Mouse (Mus musculus): ENCODE results near the gene Fam69a. TPM values are rescaled to one million over a fixed set of nuclear protein-coding genes. Genes with fewer than 3 reads are reported as not detected.
A peak's percentile ranks its signal among the peaks of the same experiment; 100 is the strongest.
"Not testable (repeated sequence)": the region's sequence is repeated elsewhere in the genome, so short reads cannot be mapped to it uniquely, and the experiment has no call there.

Gene Fam69a
- polyA plus RNA-seq, 1 experiment from 2014 or later = 8.9 TPM

DNA sequence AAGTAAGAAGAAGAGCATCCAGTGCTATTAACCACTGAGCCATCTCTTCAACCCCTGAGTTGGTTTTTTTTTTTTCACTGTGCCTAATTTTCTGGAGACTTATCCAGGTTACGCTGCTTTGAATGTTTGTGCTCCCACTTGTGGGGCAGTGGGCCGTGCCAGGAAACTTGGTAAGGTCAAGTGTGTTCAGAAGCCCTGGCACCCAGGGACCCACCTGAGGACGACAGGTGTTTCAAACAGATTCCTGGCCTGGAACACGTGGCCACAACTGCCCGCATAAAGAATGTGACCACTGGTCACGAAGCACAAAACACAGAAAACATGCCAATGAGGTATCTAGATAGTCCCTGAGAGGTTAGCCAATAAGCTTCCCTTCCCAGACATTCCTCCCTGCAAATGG is 43.4 kb downstream of the Fam69a start:
- H3K36me3 ChIP-seq (replicated peaks) = no peaks in the 10 kb centered on the region
- no peak overlapping the region for H3K4me3 ChIP-seq (replicated peaks)
- no peak overlapping the region for H3K27ac ChIP-seq (replicated peaks)
- WGBS (ENCODE audit: insufficient replicate concordance) = 76% methylated on average over 6 of the region's 6 CpGs
- peaks cover 13% of the 10 kb centered on the region; the same call in 1 of the 2 replicates for H3K4me1 ChIP-seq (replicated peaks)
- H3K9me3 ChIP-seq (replicated peaks) = no peaks in the 10 kb centered on the region
- no peaks in the 10 kb centered on the region for H3K27me3 ChIP-seq
- H3K9ac ChIP-seq = no peak overlapping the region
- no peak overlapping the region for H3K4me2 ChIP-seq
- ATAC-seq (ENCODE audit: insufficient read depth) = no peak

- no peak overlapping the region for H3K9ac ChIP-seq
- no peaks in the 10 kb centered on the region for H3K9me3 ChIP-seq (replicated peaks)
- ATAC-seq (ENCODE audit: insufficient read depth) = no peak
- no peaks in the 10 kb centered on the region for H3K27me3 ChIP-seq
- H3K4me3 ChIP-seq (replicated peaks) = no peak overlapping the region
- H3K4me2 ChIP-seq = no peak overlapping the region
- WGBS (ENCODE audit: insufficient replicate concordance) = 47% methylated on average over 1 of the region's 1 CpGs
- peaks cover 13% of the 10 kb centered on the region; the same call in 1 of the 2 replicates for H3K4me1 ChIP-seq (replicated peaks)
- H3K36me3 ChIP-seq (replicated peaks) = no peaks in the 10 kb centered on the region
- no peak overlapping the region for H3K27ac ChIP-seq (replicated peaks)
Measured at GRCm38 (mm10) chr5:107942941-107943340, 43.9 kb downstream of the Fam69a start.

GRCm38 (mm10) chr5:107941222-107941621 is 45.7 kb downstream of the Fam69a start:
- ATAC-seq (ENCODE audit: insufficient read depth) = no peak
- H3K4me2 ChIP-seq = no peak overlapping the region
- H3K4me3 ChIP-seq (replicated peaks) = no peak overlapping the region
- H3K9me3 ChIP-seq (replicated peaks) = no peaks in the 10 kb centered on the region
- H3K4me1 ChIP-seq (replicated peaks) = peaks cover 13% of the 10 kb centered on the region; the same call in 1 of the 2 replicates
- no peak overlapping the region for H3K27ac ChIP-seq (replicated peaks)
- no peaks in the 10 kb centered on the region for H3K27me3 ChIP-seq
- H3K9ac ChIP-seq = no peak overlapping the region
- WGBS (ENCODE audit: insufficient replicate concordance) = 53% methylated on average over 6 of the region's 6 CpGs
- no peaks in the 10 kb centered on the region for H3K36me3 ChIP-seq (replicated peaks)

DNA sequence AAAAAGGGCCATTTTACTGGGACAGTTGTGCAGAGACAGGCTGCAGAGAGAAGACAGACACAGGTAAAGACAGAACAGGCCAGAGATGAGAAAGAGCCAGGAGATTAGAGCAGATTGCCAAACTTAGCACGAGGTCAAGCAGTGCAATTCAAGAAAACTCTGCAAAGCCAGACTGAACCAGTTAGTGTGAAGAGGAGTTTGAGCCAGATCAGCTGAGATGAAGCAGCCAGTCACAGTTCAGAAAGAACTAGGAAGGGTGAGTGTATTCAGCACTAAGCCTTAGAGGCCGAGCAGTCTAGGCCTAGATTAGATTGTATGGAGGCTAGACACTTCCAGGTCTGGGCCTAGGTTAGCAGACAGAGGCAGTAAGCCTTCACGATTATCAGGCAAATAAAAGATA is 47.2 kb downstream of the Fam69a start:
- ATAC-seq (ENCODE audit: insufficient read depth) = no peak
- Histone ChIP-seq H3K27me3 (no peaks in the 10 kb centered on the region), H3K4me1 (replicated peaks) (peaks cover 19% of the 10 kb centered on the region), H3K27ac (replicated peaks) (no peak overlapping the region), H3K4me2 (no peak overlapping the region), H3K36me3 (replicated peaks) (no peaks in the 10 kb centered on the region), H3K4me3 (replicated peaks) (no peak overlapping the region), H3K9ac (no peak overlapping the region), H3K9me3 (replicated peaks) (no peaks in the 10 kb centered on the region)
- 51% methylated on average over 3 of the region's 3 CpGs for WGBS (ENCODE audit: insufficient replicate concordance)

- no peak for ATAC-seq (ENCODE audit: insufficient read depth)
- Histone ChIP-seq H3K27me3 (no peaks in the 10 kb centered on the region), H3K36me3 (replicated peaks) (no peaks in the 10 kb centered on the region), H3K27ac (replicated peaks) (no peak overlapping the region), H3K4me3 (replicated peaks) (no peak overlapping the region), H3K4me1 (replicated peaks) (peaks cover 16% of the 10 kb centered on the region), H3K4me2 (no peak overlapping the region), H3K9ac (no peak overlapping the region), H3K9me3 (replicated peaks) (no peaks in the 10 kb centered on the region)
- 71% methylated on average over 2 of the region's 2 CpGs for WGBS (ENCODE audit: insufficient replicate concordance)
Measured at GRCm38 (mm10) chr5:107938886-107939285, 48.0 kb downstream of the Fam69a start.

- not testable (repeated sequence) for H3K9me3 ChIP-seq (replicated peaks); H3K9ac ChIP-seq; H3K36me3 ChIP-seq (replicated peaks); H3K4me3 ChIP-seq (replicated peaks); H3K4me2 ChIP-seq; H3K27me3 ChIP-seq; ATAC-seq (ENCODE audit: insufficient read depth); H3K27ac ChIP-seq (replicated peaks)
- H3K4me1 ChIP-seq (replicated peaks) = peaks cover 16% of the 10 kb centered on the region
- 63% methylated on average over 1 of the region's 1 CpGs for whole genome bisulfite sequencing (ENCODE audit: insufficient replicate concordance)
Measured at GRCm38 (mm10) chr5:107938483-107938882, 48.4 kb downstream of the Fam69a start.

DNA sequence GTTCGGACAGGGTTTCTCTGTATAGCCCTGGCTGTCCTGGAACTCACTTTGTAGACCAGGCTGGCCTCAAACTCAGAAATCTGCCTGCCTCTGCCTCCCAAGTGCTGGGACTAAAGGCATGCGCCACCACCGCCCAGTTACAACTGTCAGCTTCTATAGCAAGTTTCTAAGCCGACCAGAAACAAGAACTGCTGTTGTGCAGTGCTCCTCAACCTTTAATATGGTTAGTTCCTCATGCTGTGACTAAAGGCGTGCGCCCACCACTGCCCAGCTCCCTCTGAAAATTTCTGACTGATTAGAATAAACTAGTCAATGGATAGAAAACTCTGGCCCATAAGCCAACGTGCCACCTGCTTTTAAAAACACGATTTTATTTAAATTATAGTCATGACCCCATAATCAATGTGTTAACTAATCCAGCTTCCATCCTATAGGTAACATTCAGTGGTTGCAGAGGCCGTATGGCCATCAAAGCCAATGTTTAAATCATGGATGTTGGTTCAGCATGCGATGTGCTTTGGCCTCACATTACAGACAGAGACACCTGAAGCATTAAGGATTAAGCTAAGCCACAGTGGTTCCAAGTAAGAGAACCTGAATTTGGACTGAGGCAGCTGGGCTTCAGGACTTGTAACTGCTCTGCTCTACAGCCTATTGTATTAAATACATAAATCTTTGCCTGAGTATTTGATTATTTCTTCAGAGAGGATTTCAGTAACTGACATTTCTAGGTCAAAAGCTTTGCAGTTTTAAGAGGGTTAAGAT is 50.1 kb downstream of the Fam69a start:
- Histone ChIP-seq H3K27me3 (no peaks in the 10 kb centered on the region), H3K4me2 (no peak overlapping the region), H3K27ac (replicated peaks) (no peak overlapping the region), H3K4me3 (replicated peaks) (no peak overlapping the region), H3K4me1 (replicated peaks) (peaks cover 21% of the 10 kb centered on the region), H3K9me3 (replicated peaks) (no peaks in the 10 kb centered on the region), H3K9ac (no peak overlapping the region), H3K36me3 (replicated peaks) (no peaks in the 10 kb centered on the region)
- whole genome bisulfite sequencing (ENCODE audit: insufficient replicate concordance) = 74% methylated on average over 10 of the region's 10 CpGs
- no peak for ATAC-seq (ENCODE audit: insufficient read depth)

DNA sequence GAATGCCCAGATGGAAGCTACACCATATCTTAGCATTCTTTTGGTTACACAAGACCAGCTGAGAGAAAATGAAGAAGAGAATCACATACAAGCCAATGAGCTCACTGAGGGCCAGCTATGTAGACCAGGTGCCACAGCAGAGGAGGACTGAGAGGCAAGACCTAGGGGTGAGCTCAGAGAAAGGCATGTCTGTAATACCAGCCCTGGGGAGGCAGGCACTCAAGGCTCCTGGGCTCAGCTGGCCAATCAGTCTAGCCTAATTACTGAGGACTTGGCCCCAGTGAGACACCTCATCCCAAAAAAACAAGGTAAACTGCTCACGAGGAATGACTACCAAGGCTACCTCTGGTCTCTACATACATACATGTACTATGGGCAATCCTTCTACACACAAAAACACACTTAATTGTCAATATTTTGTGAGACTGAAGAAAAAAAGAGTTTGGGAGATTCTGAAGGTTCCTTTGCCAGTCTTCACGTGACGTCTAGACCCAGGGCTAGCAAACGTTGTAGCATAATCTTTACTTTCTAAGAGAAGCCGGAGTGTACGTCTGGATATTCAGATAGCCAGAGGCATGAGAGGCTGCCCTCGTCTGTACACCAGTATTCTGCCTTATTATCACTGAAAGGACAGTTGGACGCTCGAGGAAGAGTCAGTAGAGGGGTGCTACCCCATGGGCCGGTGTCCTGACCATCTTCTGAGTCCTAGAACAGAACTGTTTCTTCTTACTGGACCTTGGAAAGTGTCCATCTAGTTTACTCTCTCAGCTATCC is 51.9 kb downstream of the Fam69a start:
- Histone ChIP-seq H3K27me3 (no peaks in the 10 kb centered on the region), H3K36me3 (replicated peaks) (no peaks in the 10 kb centered on the region), H3K27ac (replicated peaks) (peak overlapping the region; percentile 24; the same call in 1 of the 2 replicates), H3K4me3 (replicated peaks) (no peak overlapping the region), H3K4me1 (replicated peaks) (peaks cover 21% of the 10 kb centered on the region), H3K9ac (no peak overlapping the region), H3K4me2 (no peak overlapping the region), H3K9me3 (replicated peaks) (no peaks in the 10 kb centered on the region)
- peak; percentile 56 for ATAC-seq (ENCODE audit: insufficient read depth)
- 45% methylated on average over 10 of the region's 10 CpGs for WGBS (ENCODE audit: insufficient replicate concordance)

GRCm38 (mm10) chr5:107933202-107933974 is 53.5 kb downstream of the Fam69a start:
- Histone ChIP-seq H3K27ac (replicated peaks) (no peak overlapping the region), H3K9me3 (replicated peaks) (no peaks in the 10 kb centered on the region), H3K36me3 (replicated peaks) (no peaks in the 10 kb centered on the region), H3K9ac (no peak overlapping the region), H3K27me3 (no peaks in the 10 kb centered on the region), H3K4me1 (replicated peaks) (peaks cover 13% of the 10 kb centered on the region), H3K4me3 (replicated peaks) (no peak overlapping the region), H3K4me2 (no peak overlapping the region)
- ATAC-seq (ENCODE audit: insufficient read depth) = no peak
- 76% methylated on average over 4 of the region's 4 CpGs for WGBS (ENCODE audit: insufficient replicate concordance)

DNA sequence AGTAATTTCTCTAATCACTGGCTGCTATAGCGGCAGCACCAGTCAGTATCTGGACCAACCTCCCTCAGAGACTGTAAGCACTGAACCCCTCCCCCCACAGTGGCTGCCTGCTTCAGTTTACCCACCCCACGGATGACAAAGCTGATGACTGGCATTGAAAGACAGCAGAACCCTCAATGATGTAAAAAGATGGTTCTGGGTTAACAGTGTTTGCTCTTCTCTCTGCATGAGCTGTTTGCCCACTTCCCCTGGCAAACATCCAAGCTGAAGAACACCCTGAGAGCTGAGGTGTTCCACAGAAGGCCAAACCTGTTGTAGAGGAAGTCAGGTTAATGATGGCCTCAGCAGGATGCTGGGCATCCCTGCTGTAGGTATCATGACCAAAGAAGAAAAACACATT is 54.3 kb downstream of the Fam69a start:
- Histone ChIP-seq H3K9me3 (replicated peaks) (no peaks in the 10 kb centered on the region), H3K4me3 (replicated peaks) (no peak overlapping the region), H3K9ac (no peak overlapping the region), H3K36me3 (replicated peaks) (no peaks in the 10 kb centered on the region), H3K4me2 (no peak overlapping the region), H3K27ac (replicated peaks) (no peak overlapping the region), H3K27me3 (no peaks in the 10 kb centered on the region), H3K4me1 (replicated peaks) (peaks cover 13% of the 10 kb centered on the region)
- no peak for ATAC-seq (ENCODE audit: insufficient read depth)
- 17% methylated on average over 2 of the region's 2 CpGs for WGBS (ENCODE audit: insufficient replicate concordance)

Measured in liver, embryonic 15.5 days (tissue).